Mouse (Mus musculus): ENCODE results near the gene Bet1l.

DNA sequence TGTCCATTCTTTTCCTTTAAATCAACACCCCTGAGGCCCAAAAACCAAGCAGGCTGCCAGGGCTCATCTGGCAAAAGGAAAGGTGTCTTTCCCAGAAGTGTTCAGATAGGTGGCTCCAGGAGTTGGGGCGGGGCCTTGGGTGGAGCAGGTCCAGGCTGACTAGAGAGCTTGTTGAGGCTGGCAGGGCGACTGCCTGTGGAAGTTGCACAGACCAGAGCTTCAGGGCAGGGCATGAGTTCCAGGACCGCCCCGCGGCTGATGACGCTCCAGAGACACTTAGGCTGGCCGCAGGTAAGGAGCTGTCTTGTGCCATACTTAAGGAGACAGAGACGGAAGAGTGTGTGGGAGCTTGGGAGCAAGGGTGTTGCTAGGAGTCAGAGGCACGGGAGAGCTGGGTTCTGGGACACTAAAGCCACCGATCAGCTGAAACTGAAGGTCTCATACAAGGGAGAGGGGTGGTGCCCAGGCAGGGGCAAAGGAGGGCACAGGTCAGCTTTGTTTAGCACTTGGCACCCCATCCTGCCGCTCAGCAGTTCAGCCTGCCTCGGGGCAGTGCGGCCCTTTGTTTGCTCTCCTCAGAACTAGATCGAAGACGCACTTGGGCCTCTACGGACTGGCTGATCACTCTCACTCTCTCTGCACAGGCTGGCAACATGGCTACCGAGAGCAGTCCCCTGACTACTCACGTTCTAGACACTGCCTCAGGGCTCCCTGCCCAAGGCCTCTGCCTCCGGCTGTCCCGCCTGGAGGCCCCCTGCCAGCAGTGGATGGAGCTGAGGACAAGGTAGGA is 22.2 kb downstream of the Bet1l start, which contains the start of gene Urah:
- no peak for TF ChIP-seq CTCF (IDR thresholded peaks at IDR 0.05; ENCODE audit: low read depth)
- TF ChIP-seq EP300 (IDR thresholded peaks at IDR 0.05; ENCODE audit: low read depth), result no peak
